Mouse (Mus musculus): ENCODE data around the gene Dusp7. TPM values are rescaled to one million over a fixed set of nuclear protein-coding genes. Genes with fewer than 3 reads are reported as not detected.

The Dusp7 gene
- polyA plus RNA-seq, 1 experiment from 2014 or later, result 19.8 TPM

- Histone ChIP-seq H3K9ac (ENCODE audit: low read depth, low read length) (no peak overlapping the region), H3K4me3 (ENCODE audit: low read depth, low read length) (no peak overlapping the region), H3K27me3 (ENCODE audit: control insufficient read depth, insufficient read depth, low read length) (no peaks in the 10 kb centered on the region), H3K4me2 (no peak overlapping the region), H3K9me3 (replicated peaks; ENCODE audit: control insufficient read depth, low read length) (no peaks in the 10 kb centered on the region), H3K27ac (ENCODE audit: low read depth, low read length) (no peak overlapping the region), H3K4me1 (ENCODE audit: control insufficient read depth, insufficient read depth, low read length) (peaks cover 4% of the 10 kb centered on the region), H3K36me3 (ENCODE audit: control insufficient read depth, insufficient read depth, low read length) (peaks cover 15% of the 10 kb centered on the region)
- WGBS (ENCODE audit: insufficient replicate concordance), result 63% methylated on average over 9 of the region's 9 CpGs
- ATAC-seq (replicated peaks; ENCODE audit: insufficient number of reproducible peaks, low FRiP score, low TSS enrichment), result no peak
These were observed 10.3 kb downstream of the Dusp7 start for GRCm38 (mm10) chr9:106378753-106379152.

- ATAC-seq (replicated peaks; ENCODE audit: insufficient number of reproducible peaks, low FRiP score, low TSS enrichment), result no peak
- Histone ChIP-seq H3K27ac (ENCODE audit: low read depth, low read length) (no peak overlapping the region), H3K9ac (ENCODE audit: low read depth, low read length) (no peak overlapping the region), H3K9me3 (replicated peaks; ENCODE audit: control insufficient read depth, low read length) (peaks cover 5% of the 10 kb centered on the region; the same call in 1 of the 2 replicates), H3K36me3 (ENCODE audit: control insufficient read depth, insufficient read depth, low read length) (no peaks in the 10 kb centered on the region), H3K4me1 (ENCODE audit: control insufficient read depth, insufficient read depth, low read length) (peaks cover 23% of the 10 kb centered on the region), H3K27me3 (ENCODE audit: control insufficient read depth, insufficient read depth, low read length) (no peaks in the 10 kb centered on the region), H3K4me2 (no peak overlapping the region), H3K4me3 (ENCODE audit: low read depth, low read length) (no peak overlapping the region)
- WGBS (ENCODE audit: insufficient replicate concordance), result 85% methylated on average over 12 of the region's 12 CpGs
These were observed 17.9 kb downstream of the Dusp7 start for GRCm38 (mm10) chr9:106386181-106386864.

GRCm38 (mm10) chr9:106392828-106393527 is 24.5 kb downstream of the Dusp7 start:
- Histone ChIP-seq H3K27ac (ENCODE audit: low read depth, low read length) (no peak overlapping the region), H3K36me3 (ENCODE audit: control insufficient read depth, insufficient read depth, low read length) (no peaks in the 10 kb centered on the region), H3K4me2 (no peak overlapping the region), H3K27me3 (ENCODE audit: control insufficient read depth, insufficient read depth, low read length) (no peaks in the 10 kb centered on the region), H3K4me3 (ENCODE audit: low read depth, low read length) (no peak overlapping the region), H3K4me1 (ENCODE audit: control insufficient read depth, insufficient read depth, low read length) (peaks cover 45% of the 10 kb centered on the region), H3K9me3 (replicated peaks; ENCODE audit: control insufficient read depth, low read length) (peaks cover 5% of the 10 kb centered on the region; the same call in 1 of the 2 replicates), H3K9ac (ENCODE audit: low read depth, low read length) (no peak overlapping the region)
- 51% methylated on average over 11 of the region's 11 CpGs for WGBS (ENCODE audit: insufficient replicate concordance)
- 0 out of 2 replicates have a peak, but pooled peaks have one; percentile 3 for ATAC-seq (replicated peaks; ENCODE audit: insufficient number of reproducible peaks, low FRiP score, low TSS enrichment)

- 81% methylated on average over 8 of the region's 8 CpGs for WGBS (ENCODE audit: insufficient replicate concordance)
- Histone ChIP-seq H3K4me1 (ENCODE audit: control insufficient read depth, insufficient read depth, low read length) (peaks cover 48% of the 10 kb centered on the region), H3K4me3 (ENCODE audit: low read depth, low read length) (no peak overlapping the region), H3K4me2 (no peak overlapping the region), H3K9me3 (replicated peaks; ENCODE audit: control insufficient read depth, low read length) (peaks cover 5% of the 10 kb centered on the region; the same call in 1 of the 2 replicates), H3K9ac (ENCODE audit: low read depth, low read length) (no peak overlapping the region), H3K27me3 (ENCODE audit: control insufficient read depth, insufficient read depth, low read length) (no peaks in the 10 kb centered on the region), H3K36me3 (ENCODE audit: control insufficient read depth, insufficient read depth, low read length) (no peaks in the 10 kb centered on the region), H3K27ac (ENCODE audit: low read depth, low read length) (no peak overlapping the region)
- no peak for ATAC-seq (replicated peaks; ENCODE audit: insufficient number of reproducible peaks, low FRiP score, low TSS enrichment)
These were observed 25.1 kb downstream of the Dusp7 start for GRCm38 (mm10) chr9:106393548-106393947.

- ATAC-seq (replicated peaks; ENCODE audit: insufficient number of reproducible peaks, low FRiP score, low TSS enrichment), result 0 out of 2 replicates have a peak, but pooled peaks have one; percentile 12
- H3K4me2 ChIP-seq, result no peak overlapping the region
- peak overlapping the region; percentile 46; the same call in 1 of the 2 replicates for H3K9ac ChIP-seq (ENCODE audit: low read depth, low read length)
- no peak overlapping the region for H3K4me3 ChIP-seq (ENCODE audit: low read depth, low read length)
- WGBS (ENCODE audit: insufficient replicate concordance), result 58% methylated on average over 11 of the region's 11 CpGs
- H3K27me3 ChIP-seq (ENCODE audit: control insufficient read depth, insufficient read depth, low read length), result no peaks in the 10 kb centered on the region
- no peaks in the 10 kb centered on the region for H3K36me3 ChIP-seq (ENCODE audit: control insufficient read depth, insufficient read depth, low read length)
- no peak overlapping the region for H3K27ac ChIP-seq (ENCODE audit: low read depth, low read length)
- no peaks in the 10 kb centered on the region for H3K9me3 ChIP-seq (replicated peaks; ENCODE audit: control insufficient read depth, low read length)
- H3K4me1 ChIP-seq (ENCODE audit: control insufficient read depth, insufficient read depth, low read length), result peaks cover 50% of the 10 kb centered on the region
These were observed 26.5 kb downstream of the Dusp7 start for GRCm38 (mm10) chr9:106394649-106395602.

- WGBS (ENCODE audit: insufficient replicate concordance), result 20% methylated on average over 4 of the region's 4 CpGs
- Histone ChIP-seq H3K36me3 (ENCODE audit: control insufficient read depth, insufficient read depth, low read length) (no peaks in the 10 kb centered on the region), H3K4me3 (ENCODE audit: low read depth, low read length) (no peak overlapping the region), H3K27me3 (ENCODE audit: control insufficient read depth, insufficient read depth, low read length) (no peaks in the 10 kb centered on the region), H3K9me3 (replicated peaks; ENCODE audit: control insufficient read depth, low read length) (no peaks in the 10 kb centered on the region), H3K9ac (ENCODE audit: low read depth, low read length) (no peak overlapping the region), H3K27ac (ENCODE audit: low read depth, low read length) (peak overlapping the region; percentile 73), H3K4me2 (0 out of 2 replicates have a peak overlapping the region, but pooled peaks have one; percentile 9), H3K4me1 (ENCODE audit: control insufficient read depth, insufficient read depth, low read length) (peaks cover 41% of the 10 kb centered on the region)
- peak; percentile 41; the same call in 1 of the 2 replicates for ATAC-seq (replicated peaks; ENCODE audit: insufficient number of reproducible peaks, low FRiP score, low TSS enrichment)
These were observed 29.3 kb downstream of the Dusp7 start for GRCm38 (mm10) chr9:106397733-106398132.

- ATAC-seq (replicated peaks; ENCODE audit: insufficient number of reproducible peaks, low FRiP score, low TSS enrichment), result no peak
These were observed 30.4 kb downstream of the Dusp7 start for GRCm38 (mm10) chr9:106398667-106399311.

GRCm38 (mm10) chr9:106399808-106400207 is 31.4 kb downstream of the Dusp7 start:
- no peak for ATAC-seq (replicated peaks; ENCODE audit: insufficient number of reproducible peaks, low FRiP score, low TSS enrichment)
- Histone ChIP-seq H3K4me3 (ENCODE audit: low read depth, low read length) (no peak overlapping the region), H3K36me3 (ENCODE audit: control insufficient read depth, insufficient read depth, low read length) (no peaks in the 10 kb centered on the region), H3K27ac (ENCODE audit: low read depth, low read length) (no peak overlapping the region), H3K9ac (ENCODE audit: low read depth, low read length) (no peak overlapping the region), H3K4me1 (ENCODE audit: control insufficient read depth, insufficient read depth, low read length) (peaks cover 33% of the 10 kb centered on the region), H3K27me3 (ENCODE audit: control insufficient read depth, insufficient read depth, low read length) (no peaks in the 10 kb centered on the region), H3K4me2 (no peak overlapping the region), H3K9me3 (replicated peaks; ENCODE audit: control insufficient read depth, low read length) (no peaks in the 10 kb centered on the region)
- WGBS (ENCODE audit: insufficient replicate concordance), result 87% methylated on average over 3 of the region's 3 CpGs

More at GRCm38 (mm10) chr9:106398667-106399311, 30.4 kb downstream of the Dusp7 start:
- Histone ChIP-seq H3K36me3 (ENCODE audit: control insufficient read depth, insufficient read depth, low read length) (no peaks in the 10 kb centered on the region), H3K27me3 (ENCODE audit: control insufficient read depth, insufficient read depth, low read length) (no peaks in the 10 kb centered on the region), H3K9me3 (replicated peaks; ENCODE audit: control insufficient read depth, low read length) (no peaks in the 10 kb centered on the region), H3K4me1 (ENCODE audit: control insufficient read depth, insufficient read depth, low read length) (peaks cover 41% of the 10 kb centered on the region), H3K4me2 (no peak overlapping the region), H3K9ac (ENCODE audit: low read depth, low read length) (no peak overlapping the region), H3K27ac (ENCODE audit: low read depth, low read length) (no peak overlapping the region), H3K4me3 (ENCODE audit: low read depth, low read length) (no peak overlapping the region)
- 62% methylated on average over 9 of the region's 9 CpGs for WGBS (ENCODE audit: insufficient replicate concordance)

All from heart, embryonic 11.5 days (tissue).